Mouse (Mus musculus) bone marrow macrophage, adult 2 months (primary cell): ENCODE measurements at regions not wholly inside any gene's neighbourhood (a gene's known extent, or its start where the extent isn't known, plus 50 kb on each side); places are given as distances from the start of the nearest gene placed in this dataset.
"Not testable (repeated sequence)": the region's sequence is repeated elsewhere in the genome, so short reads cannot be mapped to it uniquely, and the experiment has no call there.

ENCODE experiments used
- CTCF ChIP-seq: IDR thresholded peaks from 2 replicates; pipeline ENCODE4 v1.5.1; 2012; ENCODE audit warnings: low read depth, mild to moderate bottlenecking, low read length, moderate library complexity
- POLR2A ChIP-seq: IDR thresholded peaks from 2 replicates; pipeline ENCODE4 v1.6.1; 2012; ENCODE audit warnings: mild to moderate bottlenecking, low read depth, low read length, borderline replicate concordance

DNA sequence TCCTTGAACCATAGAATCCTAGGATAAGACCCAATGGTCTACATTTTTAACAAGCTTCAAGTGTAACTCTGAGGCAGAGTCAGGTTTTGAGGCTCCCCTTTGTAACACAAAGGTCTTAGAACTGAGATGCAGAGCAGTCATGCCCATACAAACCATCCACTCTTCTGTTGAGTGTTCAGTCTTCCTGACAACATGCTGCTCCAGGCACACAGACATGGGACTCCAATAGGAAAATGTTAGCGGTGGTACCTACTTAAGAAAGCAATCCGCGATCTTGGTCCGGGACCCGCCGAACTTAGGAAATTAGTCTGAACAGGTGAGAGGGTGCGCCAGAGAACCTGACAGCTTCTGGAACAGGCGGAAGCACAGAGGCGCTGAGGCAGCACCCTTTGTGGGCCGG lies 89.0 kb upstream of the Fam78b start:
- TF ChIP-seq POLR2A, CTCF: not testable (repeated sequence)
